Mouse (Mus musculus) heart, embryonic 16.5 days (tissue): Measurements from ENCODE around the gene Nup133. TPM values are rescaled to one million over a fixed set of nuclear protein-coding genes. Genes with fewer than 3 reads are reported as not detected.
A peak's percentile ranks its signal among the peaks of the same experiment; 100 is the strongest.
"Not testable (repeated sequence)": the region's sequence is repeated elsewhere in the genome, so short reads cannot be mapped to it uniquely, and the experiment has no call there.

ENCODE experiments used
- ATAC-seq: fragments of 200-750 bp; cut with Nextera tagmentation; replicated peaks from 2 replicates; pipeline ENCODE4 v1.8.0; 2017; ENCODE audit warnings: moderate number of reproducible peaks; ENCODE audit not compliant: insufficient read depth, low FRiP score; ENCODE audit errors: extremely low read depth
- H3K27ac ChIP-seq: fragments of 300-500 bp; sonication (generic); 2 replicates; pipeline ENCODE4 v1.5.1; 2014; ENCODE audit warnings: mild to moderate bottlenecking, low read length, control low read depth, moderate library complexity
- H3K27me3 ChIP-seq: fragments of 300-500 bp; sonication (generic); 2 replicates; pipeline ENCODE4 v1.6.1; 2014; ENCODE audit warnings: low read length, mixed read lengths; ENCODE audit not compliant: control insufficient read depth, insufficient read depth
- H3K36me3 ChIP-seq: fragments of 300-500 bp; sonication (generic); 2 replicates; pipeline ENCODE4 v1.6.1; 2014; ENCODE audit not compliant: control insufficient read depth, insufficient read depth
- H3K4me1 ChIP-seq: fragments of 300-500 bp; sonication (generic); 2 replicates; pipeline ENCODE4 v1.6.1; 2014; ENCODE audit warnings: low read length, mixed read lengths; ENCODE audit not compliant: control insufficient read depth, insufficient read depth
- H3K4me2 ChIP-seq: fragments of 300-500 bp; sonication (generic); 2 replicates; pipeline ENCODE4 v1.6.1; 2014; ENCODE audit warnings: low read depth, mild to moderate bottlenecking, control low read depth, low read length
- H3K4me3 ChIP-seq: fragments of 300-500 bp; sonication (generic); 2 replicates; pipeline ENCODE4 v1.5.1; 2014; ENCODE audit warnings: mild to moderate bottlenecking, control low read depth, low read length
- H3K9ac ChIP-seq: fragments of 300-500 bp; sonication (generic); 2 replicates; pipeline ENCODE4 v1.6.1; 2014; ENCODE audit warnings: low read length, control low read depth
- H3K9me3 ChIP-seq: fragments of 300-500 bp; sonication (generic); replicated peaks from 2 replicates; pipeline ENCODE4 v1.6.1; 2016; ENCODE audit warnings: low read length; ENCODE audit not compliant: control insufficient read depth
- WGBS: fragments of 180-500 bp; shearing (Covaris S2); extraction: QIAGEN DNeasy Blood & Tissue Kit; methylation state at CpG from one replicate; pipeline ENCODE4 v1.1.7; 2014; 5-methylcytosine and 5-hydroxymethylcytosine counted together
- polyA plus RNA-seq: library from polyadenylated mRNA; unstranded; fragments of >200 nt; fragmentation: Nextera tagmentation; extraction: Ambion mirVana; gene quantifications from 2 replicates; pipeline ENCODE4 v1.2.1, GENCODE M21; 2015

The Nup133 gene
- polyA plus RNA-seq, 1 experiment from 2014 or later, result 21.6 TPM

DNA sequence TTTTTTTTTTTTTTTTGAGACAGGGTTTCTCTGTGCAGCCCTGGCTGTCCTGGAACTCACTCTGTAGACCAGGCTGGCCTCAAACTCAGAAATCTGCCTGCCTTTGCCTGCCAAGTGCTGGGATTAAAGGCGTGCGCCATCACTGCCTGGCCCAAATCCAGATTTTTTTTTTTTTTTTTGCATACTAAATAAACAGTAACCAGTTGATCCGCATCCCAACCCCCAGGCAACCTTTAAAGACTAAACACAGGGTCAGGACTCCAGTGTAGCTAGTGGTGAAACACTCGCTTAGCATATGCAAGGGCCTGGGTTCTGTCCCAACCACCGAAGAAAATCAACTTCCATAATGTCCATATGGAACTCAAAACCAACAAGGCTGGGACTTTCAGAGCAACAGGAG is 11.5 kb upstream of the Nup133 start:
- not testable (repeated sequence) for H3K4me2 ChIP-seq, H3K27ac ChIP-seq, H3K4me1 ChIP-seq, H3K4me3 ChIP-seq, H3K27me3 ChIP-seq, ATAC-seq, H3K9ac ChIP-seq, H3K9me3 ChIP-seq
- WGBS, result 69% methylated on average over 5 of the region's 5 CpGs
- H3K36me3 ChIP-seq, result peaks cover 34% of the 10 kb centered on the region

DNA sequence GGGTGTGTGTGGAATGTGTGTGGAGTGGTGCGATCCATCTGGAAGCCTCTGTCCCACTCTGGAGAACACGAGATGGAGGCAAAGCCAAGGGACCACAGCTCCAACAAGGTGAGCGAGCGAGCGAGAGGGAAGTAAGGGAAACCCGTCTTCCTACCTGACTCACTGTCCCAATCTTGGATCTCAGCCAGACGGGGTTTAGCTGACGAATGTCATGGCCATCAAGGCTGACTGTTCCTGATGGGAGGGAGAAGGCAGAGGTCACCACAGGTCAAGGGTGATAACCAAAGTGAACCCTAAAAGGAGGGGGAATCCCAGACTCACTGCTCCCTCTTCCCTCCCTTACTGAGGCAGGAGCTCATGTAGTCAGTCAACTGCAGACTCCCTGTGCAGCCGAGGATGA is 11.0 kb upstream of the Nup133 start:
- Histone ChIP-seq H3K9me3 (no peaks in the 10 kb centered on the region), H3K4me2 (no peak overlapping the region), H3K27me3 (no peaks in the 10 kb centered on the region), H3K27ac (no peak overlapping the region), H3K4me3 (no peak overlapping the region), H3K4me1 (no peaks in the 10 kb centered on the region), H3K36me3 (peaks cover 35% of the 10 kb centered on the region), H3K9ac (no peak overlapping the region)
- ATAC-seq, result no peak
- WGBS, result 79% methylated on average over 9 of the region's 9 CpGs

DNA sequence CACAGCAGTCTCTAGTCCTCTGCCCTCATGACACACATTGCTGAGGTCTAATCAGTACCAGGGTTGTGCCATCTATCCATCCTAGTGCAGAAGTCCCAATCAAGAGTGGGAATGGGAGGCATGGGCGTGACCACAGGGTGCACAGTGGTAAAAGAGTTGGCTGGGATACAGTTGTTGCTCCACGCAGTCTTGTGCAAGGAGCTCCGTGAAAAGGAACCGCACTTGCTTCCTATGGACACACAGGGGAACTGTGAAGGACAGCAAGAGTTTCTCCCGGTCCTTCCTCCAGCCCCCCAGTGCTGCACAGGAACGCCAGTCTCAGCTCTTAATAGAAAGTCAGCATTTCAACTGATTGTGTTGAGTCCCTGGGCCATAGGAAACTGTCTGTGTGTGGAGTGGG is 10.4 kb upstream of the Nup133 start:
- no peak overlapping the region for H3K9ac ChIP-seq
- no peak overlapping the region for H3K4me3 ChIP-seq
- H3K27ac ChIP-seq, result no peak overlapping the region
- H3K4me2 ChIP-seq, result no peak overlapping the region
- 90% methylated on average over 6 of the region's 6 CpGs for WGBS
- peaks cover 34% of the 10 kb centered on the region for H3K36me3 ChIP-seq
- no peaks in the 10 kb centered on the region for H3K27me3 ChIP-seq
- no peaks in the 10 kb centered on the region for H3K4me1 ChIP-seq
- no peaks in the 10 kb centered on the region for H3K9me3 ChIP-seq
- ATAC-seq, result no peak

DNA sequence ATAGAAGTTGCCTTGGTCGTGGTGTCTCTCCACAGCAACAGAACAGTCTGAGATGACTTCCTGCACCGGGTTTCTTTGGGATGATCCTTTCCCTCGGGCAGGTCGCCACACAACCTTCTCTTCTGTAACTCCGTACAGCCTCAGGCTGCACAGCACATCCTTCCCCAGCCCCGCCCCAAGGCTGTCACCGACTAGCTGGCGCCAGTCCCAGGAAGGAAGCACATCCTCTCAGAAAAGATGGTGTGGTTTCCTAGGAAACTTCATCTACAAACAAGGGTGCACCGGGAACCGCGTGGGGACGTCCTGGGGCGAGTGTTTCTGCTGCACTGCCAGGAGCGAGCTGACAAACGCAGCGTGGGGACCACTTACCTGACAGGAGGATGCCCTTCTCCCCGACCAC is 9.1 kb upstream of the Nup133 start:
- H3K27me3 ChIP-seq, result no peaks in the 10 kb centered on the region
- no peak overlapping the region for H3K4me3 ChIP-seq
- H3K4me2 ChIP-seq, result no peak overlapping the region
- no peak for ATAC-seq
- WGBS, result 67% methylated on average over 17 of the region's 17 CpGs
- no peaks in the 10 kb centered on the region for H3K9me3 ChIP-seq
- H3K36me3 ChIP-seq, result peaks cover 33% of the 10 kb centered on the region
- no peaks in the 10 kb centered on the region for H3K4me1 ChIP-seq
- no peak overlapping the region for H3K9ac ChIP-seq
- H3K27ac ChIP-seq, result no peak overlapping the region

DNA sequence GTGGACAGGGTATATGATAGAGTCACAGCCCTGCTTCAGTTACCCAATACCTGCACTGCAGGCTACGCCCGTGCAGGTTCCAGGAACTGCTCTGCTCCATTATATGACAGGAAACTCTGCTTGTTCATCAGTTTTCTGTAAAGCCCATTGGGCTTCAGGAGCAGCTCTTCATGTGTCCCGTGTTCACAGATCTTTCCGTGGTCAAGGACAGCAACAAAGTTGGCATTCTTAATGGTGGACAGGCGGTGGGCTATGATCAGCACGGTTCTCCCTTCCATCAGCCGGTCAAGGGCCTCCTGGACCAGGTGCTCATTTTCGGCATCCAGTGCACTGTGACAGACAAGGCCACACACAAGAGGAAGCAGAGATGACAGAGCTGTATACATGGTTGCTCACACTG is 5.2 kb upstream of the Nup133 start:
- no peak overlapping the region for H3K4me3 ChIP-seq
- H3K36me3 ChIP-seq, result peaks cover 30% of the 10 kb centered on the region
- no peaks in the 10 kb centered on the region for H3K27me3 ChIP-seq
- 89% methylated on average over 8 of the region's 8 CpGs for WGBS
- no peak overlapping the region for H3K4me2 ChIP-seq
- no peak for ATAC-seq
- H3K4me1 ChIP-seq, result peaks cover 5% of the 10 kb centered on the region
- H3K9ac ChIP-seq, result no peak overlapping the region
- no peak overlapping the region for H3K27ac ChIP-seq
- no peaks in the 10 kb centered on the region for H3K9me3 ChIP-seq

DNA sequence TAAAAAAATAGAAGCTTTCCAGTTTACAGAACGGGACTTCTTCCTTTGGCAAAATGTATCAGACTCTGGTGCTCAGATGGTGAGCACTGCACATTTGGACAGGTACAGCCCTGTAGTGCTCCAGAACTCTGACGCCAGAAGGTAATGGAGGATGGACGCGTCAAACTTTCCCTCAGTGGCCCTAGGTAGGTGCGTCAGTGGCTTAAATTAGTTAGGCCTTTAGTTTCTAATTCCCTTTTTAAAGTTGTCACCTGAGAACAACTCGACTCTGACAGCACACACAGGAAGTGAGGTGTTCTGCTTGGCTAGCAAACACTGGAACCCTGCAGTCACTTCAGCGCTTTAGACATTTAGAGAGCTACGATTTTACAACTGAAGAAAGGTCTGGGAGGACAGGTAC is 4.6 kb upstream of the Nup133 start:
- WGBS, result 87% methylated on average over 8 of the region's 8 CpGs
- peaks cover 28% of the 10 kb centered on the region for H3K36me3 ChIP-seq

DNA sequence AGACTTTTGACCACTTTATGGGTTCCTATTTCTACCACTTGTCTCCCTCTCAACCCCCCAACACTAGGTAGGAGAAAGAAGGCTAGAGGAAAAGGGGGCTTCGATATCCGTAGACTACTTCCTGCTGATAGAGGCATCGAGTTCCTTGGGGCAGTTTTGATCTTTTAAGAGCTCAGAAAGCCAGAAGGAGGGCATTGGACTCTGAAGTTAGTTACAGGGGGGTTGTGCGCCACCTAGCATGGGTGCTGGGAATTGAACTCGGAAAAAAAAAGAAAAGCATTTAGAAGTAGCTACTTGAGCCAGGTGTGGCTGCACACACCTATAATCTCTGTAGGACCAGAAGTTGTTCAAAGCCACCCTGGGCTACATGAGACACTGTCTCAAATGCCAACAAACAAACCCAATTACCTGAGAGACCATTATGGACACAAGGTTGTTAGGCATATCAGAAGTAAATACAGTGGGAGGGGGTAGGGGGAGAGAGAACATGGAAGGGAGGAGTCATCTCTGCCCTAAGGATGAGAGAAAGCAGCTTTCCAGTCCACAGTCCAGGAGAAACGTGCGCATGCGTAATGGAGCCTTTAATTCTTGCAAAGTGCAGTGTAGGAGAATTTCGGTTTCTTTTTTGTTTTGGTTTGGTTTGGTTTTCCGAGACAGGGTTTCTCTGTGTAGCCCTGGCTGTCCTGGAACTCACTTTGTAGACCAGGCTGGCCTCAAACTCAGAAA is 1.2 kb upstream of the Nup133 start:
- peaks cover 18% of the 10 kb centered on the region; the same call in 1 of the 2 replicates for H3K36me3 ChIP-seq
- H3K27ac ChIP-seq, result peak overlapping the region; percentile 91
- peaks cover 11% of the 10 kb centered on the region for H3K4me1 ChIP-seq
- H3K4me2 ChIP-seq, result peak overlapping the region; percentile 79
- 31% methylated on average over 10 of the region's 10 CpGs for WGBS
- peak overlapping the region; percentile 100 for H3K4me3 ChIP-seq
- no peaks in the 10 kb centered on the region for H3K27me3 ChIP-seq
- peak overlapping the region; percentile 98 for H3K9ac ChIP-seq
- ATAC-seq, result no peak
- no peaks in the 10 kb centered on the region for H3K9me3 ChIP-seq

More for the DNA sequence above, 4.6 kb upstream of the Nup133 start:
- H3K27ac ChIP-seq, result no peak overlapping the region
- no peaks in the 10 kb centered on the region for H3K9me3 ChIP-seq
- no peak overlapping the region for H3K9ac ChIP-seq
- H3K27me3 ChIP-seq, result no peaks in the 10 kb centered on the region
- H3K4me2 ChIP-seq, result no peak overlapping the region
- ATAC-seq, result no peak
- no peak overlapping the region for H3K4me3 ChIP-seq
- H3K4me1 ChIP-seq, result peaks cover 5% of the 10 kb centered on the region

DNA sequence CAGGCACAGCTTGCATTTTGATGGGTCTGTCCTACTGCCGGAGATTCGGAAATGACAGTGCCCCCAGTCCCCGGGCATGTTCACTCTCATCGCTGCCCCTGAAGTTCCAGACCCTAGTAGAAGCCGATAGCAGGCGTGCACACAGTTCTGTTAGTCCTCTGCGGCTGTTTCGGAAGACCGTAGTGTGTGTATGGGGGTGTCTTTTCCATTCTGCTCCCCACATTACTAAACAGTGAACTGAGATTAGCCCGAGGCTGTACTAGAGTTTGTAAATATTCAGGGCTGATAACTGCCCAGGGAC is 571 bp upstream of the Nup133 start:
- H3K27me3 ChIP-seq, result no peaks in the 10 kb centered on the region
- peak overlapping the region; percentile 100 for H3K4me3 ChIP-seq
- peak overlapping the region; percentile 79 for H3K4me2 ChIP-seq
- H3K9ac ChIP-seq, result peak overlapping the region; percentile 98
- no peaks in the 10 kb centered on the region for H3K9me3 ChIP-seq
- peak overlapping the region; percentile 91 for H3K27ac ChIP-seq
- WGBS, result 1% methylated on average over 10 of the region's 10 CpGs
- peaks cover 16% of the 10 kb centered on the region; the same call in 1 of the 2 replicates for H3K36me3 ChIP-seq
- peaks cover 11% of the 10 kb centered on the region for H3K4me1 ChIP-seq
- 0 out of 2 replicates have a peak, but pooled peaks have one; percentile 21 for ATAC-seq

DNA sequence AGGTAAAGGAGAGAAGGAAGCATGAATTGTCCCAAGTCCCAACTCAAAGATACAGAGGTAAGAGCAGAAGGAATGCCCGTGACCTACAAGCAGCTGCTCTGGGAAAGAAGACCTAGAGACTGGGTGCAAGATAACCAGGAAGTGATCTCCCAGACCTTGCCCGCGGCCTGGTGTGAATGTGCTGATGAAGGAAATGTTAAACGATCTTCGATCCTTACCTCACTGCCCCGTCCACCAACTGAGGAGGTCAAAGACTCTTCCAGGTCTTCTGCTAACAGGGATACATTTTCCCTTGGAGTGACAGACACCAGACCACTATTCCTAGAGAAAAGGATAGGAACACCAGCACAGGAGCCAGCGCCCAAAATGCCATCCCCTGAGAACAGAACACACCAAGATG is 20.0 kb downstream of the Nup133 start:
- no peak overlapping the region for H3K27ac ChIP-seq
- no peaks in the 10 kb centered on the region for H3K4me1 ChIP-seq
- H3K4me3 ChIP-seq, result no peak overlapping the region
- no peaks in the 10 kb centered on the region for H3K9me3 ChIP-seq
- H3K27me3 ChIP-seq, result no peaks in the 10 kb centered on the region
- no peak overlapping the region for H3K9ac ChIP-seq
- WGBS, result 87% methylated on average over 7 of the region's 7 CpGs
- peaks cover 48% of the 10 kb centered on the region for H3K36me3 ChIP-seq
- no peak overlapping the region for H3K4me2 ChIP-seq
- no peak for ATAC-seq
